Mouse (Mus musculus): ENCODE data around the gene Gimap8.

- no peak for TF ChIP-seq POLR2A (IDR thresholded peaks at IDR 0.05; ENCODE audit: insufficient read length, low read depth)
- TF ChIP-seq POLR2AphosphoS2 (IDR thresholded peaks at IDR 0.05; ENCODE audit: insufficient read length, low read depth) = no peak
- TF ChIP-seq TCF12 (IDR thresholded peaks at IDR 0.05; ENCODE audit: insufficient read depth, poor library complexity, severe bottlenecking) = no peak
- TF ChIP-seq MYOD1 (IDR thresholded peaks at IDR 0.05; ENCODE audit: control insufficient read depth in 1 of 3, insufficient read length in 2 of 3, low read depth in 2 of 3) = no peak
These were observed 59.1 kb downstream of the Gimap8 start for GRCm38 (mm10) chr6:48706130-48706529.
